Mouse (Mus musculus): Measurements from ENCODE around the gene Timp1.

DNA sequence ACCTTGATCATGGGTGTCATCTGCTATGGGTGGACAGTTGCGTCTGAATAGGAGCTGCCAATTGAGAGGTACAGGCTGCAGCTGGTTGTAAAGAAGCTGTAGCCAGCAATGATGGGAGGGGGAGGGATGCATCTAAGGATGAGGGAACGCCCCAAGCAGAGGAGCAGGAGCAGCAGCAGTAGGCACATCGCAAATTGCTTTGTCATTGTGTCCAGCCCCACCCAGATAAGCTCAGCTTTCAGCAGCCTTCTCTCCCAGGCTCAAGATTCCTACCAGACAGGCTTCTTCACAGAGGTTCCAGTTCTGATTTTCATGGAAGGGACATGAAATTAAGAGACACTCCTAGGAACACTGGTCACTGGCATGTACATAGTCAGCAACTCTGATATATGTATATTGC is 40.1 kb downstream of the Timp1 start:
- no peak for TF ChIP-seq POLR2A (IDR thresholded peaks at IDR 0.05; ENCODE audit: extremely low read depth, insufficient read depth, low read length)
- TF ChIP-seq CTCF (IDR thresholded peaks at IDR 0.05; ENCODE audit: extremely low read depth, insufficient read depth, low read length) = no peak

Measured in cortical plate, adult 2 months (tissue).